Mouse (Mus musculus): ENCODE data around the gene Nlgn1.

- TF ChIP-seq CTCF (IDR thresholded peaks at IDR 0.05; ENCODE audit: extremely low read depth, insufficient read depth, insufficient read length, insufficient replicate concordance) (no peak), POLR2A (IDR thresholded peaks at IDR 0.05; ENCODE audit: low read depth, low read length) (no peak)
Observed at GRCm38 (mm10) chr3:25663464-25663863, 668.8 kb downstream of the Nlgn1 start.
